Mouse (Mus musculus): ENCODE measurements around the gene Skap2.

Gene Skap2

DNA sequence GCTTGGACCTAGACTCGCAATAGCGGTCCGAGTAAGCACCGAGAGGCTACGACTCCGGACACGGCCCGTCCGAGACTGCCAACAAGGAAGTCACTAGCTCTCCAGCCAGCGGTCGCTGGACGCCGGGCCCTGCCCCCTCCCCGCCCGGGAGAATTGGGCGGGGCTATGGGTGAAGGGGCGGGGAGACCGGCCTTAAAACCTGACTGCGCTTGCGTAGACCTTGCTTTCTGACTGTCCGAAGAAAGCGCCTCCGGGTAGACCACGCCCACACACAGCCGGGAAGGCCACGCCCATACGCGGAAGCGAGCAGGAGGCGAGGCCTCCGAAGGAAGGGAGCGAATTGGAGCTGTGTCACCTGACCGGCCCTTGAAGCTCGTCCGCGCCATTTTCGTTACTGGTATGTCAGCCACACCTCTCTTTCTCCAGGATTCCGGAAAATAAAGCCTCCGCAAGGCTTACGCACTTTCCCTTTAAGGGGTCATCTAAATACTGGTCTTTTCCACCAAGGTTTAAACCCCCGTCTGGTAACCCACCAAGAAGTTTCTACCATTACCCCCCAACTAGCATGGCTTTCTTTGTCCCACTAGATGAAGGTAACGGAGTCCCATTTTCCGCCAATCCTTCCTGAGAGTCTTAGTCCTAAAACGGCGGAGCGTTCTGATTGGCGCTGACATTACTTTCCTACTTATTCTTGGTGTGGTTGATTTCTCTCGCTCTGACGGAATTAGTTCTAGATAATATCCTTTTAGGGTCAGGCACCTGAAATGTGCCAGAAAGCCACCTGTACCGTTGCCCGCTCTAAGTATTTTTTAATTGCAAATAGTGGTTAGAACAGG lies at the start of gene Skap2:
Gene Skap2 (minus strand): TSS at position 141 of the 836 bp plus-strand sequence.
- DNase-seq (ENCODE audit: low spot score in 2 of 2) = peak; percentile 97 to 98

GRCm38 (mm10) chr6:52058899-52059448 lies 46.6 kb upstream of the Skap2 start:
- no peak for DNase-seq (ENCODE audit: low spot score in 2 of 2)

- no peak for DNase-seq (ENCODE audit: low spot score in 2 of 2)
These were observed 45.8 kb upstream of the Skap2 start for GRCm38 (mm10) chr6:52058120-52058519.

DNA sequence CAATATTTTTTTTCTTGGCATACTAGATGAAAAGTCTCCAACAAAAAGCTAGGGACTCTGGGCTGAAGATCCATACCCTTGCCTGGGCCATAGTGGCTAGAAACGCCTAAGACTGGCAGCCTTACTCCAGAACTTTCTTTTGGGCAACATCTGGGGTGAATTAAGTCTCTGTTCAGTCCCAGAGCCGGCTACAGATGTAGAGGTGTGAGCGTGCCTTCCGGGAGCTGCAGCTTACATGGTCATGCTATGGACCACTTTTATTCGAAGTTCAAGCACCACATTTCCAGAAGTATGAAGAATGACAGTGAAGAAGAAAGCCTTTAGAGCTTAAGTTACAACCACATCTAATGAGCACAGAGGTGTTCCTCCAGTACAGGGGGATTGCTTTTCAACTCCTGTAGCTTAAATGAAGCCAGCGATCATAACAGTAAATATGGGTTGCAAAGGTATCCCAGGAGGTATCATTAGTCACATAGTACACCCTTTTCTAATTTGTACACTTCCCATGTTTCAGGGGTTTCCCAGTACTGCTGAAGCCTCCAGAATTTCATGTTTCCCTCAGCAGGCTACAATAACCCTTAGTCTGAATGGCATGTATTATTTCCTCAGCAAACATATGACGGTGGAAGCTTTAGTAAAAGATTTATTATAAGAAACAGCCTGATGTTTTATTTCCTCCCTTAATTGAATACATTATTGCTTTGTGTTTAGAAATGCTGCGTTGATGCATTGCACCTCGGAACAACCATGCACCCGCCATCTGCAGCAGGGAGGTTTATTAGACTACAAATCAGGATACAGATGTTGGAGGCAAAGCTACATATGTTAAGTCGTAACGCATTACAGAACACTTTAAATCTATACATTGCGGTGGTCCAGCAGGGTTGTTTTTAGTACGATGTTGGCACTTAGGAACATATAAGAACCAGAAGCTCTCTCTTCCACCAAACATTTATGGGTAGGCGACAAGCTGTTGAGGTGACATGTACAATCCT lies 41.5 kb upstream of the Skap2 start:
- no peak for DNase-seq (ENCODE audit: low spot score in 2 of 2)

DNA sequence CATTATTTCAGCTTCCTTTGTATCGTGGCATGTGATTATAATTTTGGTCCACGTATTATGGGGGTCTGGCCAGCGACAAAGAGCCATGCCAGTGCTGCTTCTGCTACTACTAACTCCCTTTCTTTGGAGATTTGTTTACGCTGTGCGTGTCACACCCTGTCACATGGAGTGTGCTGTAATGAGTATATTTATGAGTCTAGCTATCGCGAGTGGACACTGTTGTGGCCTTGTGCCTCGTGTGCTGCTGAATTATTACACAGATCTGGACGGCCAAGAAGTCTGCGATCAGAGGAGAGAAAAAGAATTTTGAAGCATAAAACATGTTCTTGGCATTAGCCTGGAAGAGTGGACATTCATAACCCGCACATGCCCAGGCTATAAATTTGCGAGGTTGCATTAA lies 37.7 kb upstream of the Skap2 start:
- no peak for DNase-seq (ENCODE audit: low spot score in 2 of 2)

DNA sequence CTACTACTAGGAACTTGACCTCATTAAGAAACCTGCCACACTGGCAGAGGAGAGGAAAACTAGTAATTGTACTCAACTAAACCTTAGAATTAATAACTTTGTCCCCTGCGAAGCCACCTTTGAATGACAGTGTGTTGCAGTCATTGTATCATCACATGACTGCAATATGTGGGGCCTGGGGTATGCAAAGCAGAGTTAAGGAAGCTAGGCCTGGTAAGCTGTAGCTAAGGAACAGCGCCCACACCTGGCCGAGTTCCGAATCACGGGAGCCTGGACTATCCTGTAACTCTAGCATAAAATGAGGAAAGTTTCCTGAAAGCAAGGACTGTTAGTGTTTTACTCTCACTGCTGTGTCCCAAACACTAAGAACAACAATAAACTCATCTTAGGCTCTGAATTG lies 33.2 kb upstream of the Skap2 start:
- no peak for DNase-seq (ENCODE audit: low spot score in 2 of 2)

GRCm38 (mm10) chr6:52036077-52036476 lies 23.7 kb upstream of the Skap2 start:
- DNase-seq (ENCODE audit: low spot score in 2 of 2) = no peak

GRCm38 (mm10) chr6:52031181-52031580 lies 18.8 kb upstream of the Skap2 start:
- DNase-seq (ENCODE audit: low spot score in 2 of 2) = no peak

GRCm38 (mm10) chr6:52028131-52028530 lies 15.8 kb upstream of the Skap2 start:
- no peak for DNase-seq (ENCODE audit: low spot score in 2 of 2)

DNA sequence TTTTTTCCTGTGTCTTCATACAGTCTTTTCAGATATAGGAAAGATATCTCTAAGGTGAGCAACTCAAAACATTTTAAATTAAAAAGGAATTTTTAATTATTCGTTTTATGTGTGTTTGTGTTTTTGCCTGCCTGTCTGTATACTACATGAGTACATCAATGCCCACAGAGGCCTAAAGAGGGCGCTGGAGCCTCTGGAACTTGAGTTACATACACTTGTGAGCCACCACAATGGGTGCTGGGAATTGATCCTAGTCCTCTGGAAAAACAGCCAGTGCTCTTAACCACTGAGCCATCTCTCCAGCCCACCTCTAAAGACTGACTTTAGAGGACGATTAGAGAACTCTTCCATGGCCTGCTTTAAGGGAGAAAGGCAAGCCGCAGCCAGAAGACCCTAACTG lies 14.8 kb upstream of the Skap2 start:
- DNase-seq (ENCODE audit: low spot score in 2 of 2) = no peak

- no peak for DNase-seq (ENCODE audit: low spot score in 2 of 2)
These were observed 13.9 kb upstream of the Skap2 start for GRCm38 (mm10) chr6:52026281-52026680.

- no peak for DNase-seq (ENCODE audit: low spot score in 2 of 2)
These were observed 12.4 kb upstream of the Skap2 start for GRCm38 (mm10) chr6:52024730-52025129.

- no peak for DNase-seq (ENCODE audit: low spot score in 2 of 2)
These were observed 10.0 kb upstream of the Skap2 start for GRCm38 (mm10) chr6:52022363-52022762.

- no peak for DNase-seq (ENCODE audit: low spot score in 2 of 2)
These were observed 7.9 kb upstream of the Skap2 start for GRCm38 (mm10) chr6:52020276-52020675.

- DNase-seq (ENCODE audit: low spot score in 2 of 2) = no peak
These were observed 1.0 kb upstream of the Skap2 start for GRCm38 (mm10) chr6:52013245-52013945.

- DNase-seq (ENCODE audit: low spot score in 2 of 2) = no peak
These were observed 565 bp downstream of the Skap2 start for GRCm38 (mm10) chr6:52011559-52012408.

GRCm38 (mm10) chr6:52009385-52009784 lies 3.0 kb downstream of the Skap2 start:
- DNase-seq (ENCODE audit: low spot score in 2 of 2) = no peak

DNA sequence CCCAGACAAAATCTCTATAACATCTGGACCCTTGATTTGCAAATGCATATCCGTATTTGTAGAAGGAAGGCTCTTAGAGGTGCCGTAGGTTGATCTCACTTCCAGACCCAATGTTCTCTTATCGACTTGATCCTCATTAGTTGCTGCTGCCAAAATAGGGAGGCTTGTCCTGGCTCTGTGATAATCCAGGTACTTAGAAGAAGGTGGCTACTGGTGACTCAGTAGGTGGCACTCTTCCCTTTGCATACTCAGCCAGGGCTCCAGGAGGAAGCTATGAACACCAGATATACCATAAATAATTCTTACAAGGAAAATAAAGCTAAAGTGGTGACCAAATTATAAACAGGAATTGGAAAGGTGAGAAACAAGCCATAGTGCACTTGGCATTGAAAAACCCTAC lies 3.6 kb downstream of the Skap2 start:
- no peak for DNase-seq (ENCODE audit: low spot score in 2 of 2)

DNA sequence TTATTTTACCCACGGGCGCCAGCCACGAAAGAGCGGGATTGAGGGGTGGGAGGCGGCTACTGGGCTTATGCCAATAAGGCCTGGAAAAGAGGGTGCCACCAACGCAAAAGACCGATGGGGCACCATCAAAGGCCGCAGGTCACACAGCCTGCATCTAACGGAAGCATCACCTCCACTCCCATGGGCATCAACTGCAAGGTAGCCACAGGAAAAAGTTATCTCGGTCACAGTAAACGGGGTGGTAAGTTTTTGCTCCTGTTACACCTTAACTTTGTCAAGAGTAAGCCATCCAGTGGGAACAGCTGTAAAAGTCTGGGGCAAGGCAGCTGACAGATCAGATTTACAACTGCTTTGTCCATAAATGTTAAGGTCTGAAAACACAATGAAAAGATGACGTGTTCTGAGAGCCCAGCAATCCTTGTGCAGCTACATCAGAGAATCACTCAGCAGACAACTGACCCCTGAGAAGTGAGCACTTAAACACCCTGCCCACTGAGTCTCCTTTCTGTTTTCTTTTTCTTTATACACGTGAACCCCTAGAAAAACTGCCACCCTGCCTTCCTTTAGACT lies 5.6 kb downstream of the Skap2 start:
- DNase-seq (ENCODE audit: low spot score in 2 of 2) = no peak

DNA sequence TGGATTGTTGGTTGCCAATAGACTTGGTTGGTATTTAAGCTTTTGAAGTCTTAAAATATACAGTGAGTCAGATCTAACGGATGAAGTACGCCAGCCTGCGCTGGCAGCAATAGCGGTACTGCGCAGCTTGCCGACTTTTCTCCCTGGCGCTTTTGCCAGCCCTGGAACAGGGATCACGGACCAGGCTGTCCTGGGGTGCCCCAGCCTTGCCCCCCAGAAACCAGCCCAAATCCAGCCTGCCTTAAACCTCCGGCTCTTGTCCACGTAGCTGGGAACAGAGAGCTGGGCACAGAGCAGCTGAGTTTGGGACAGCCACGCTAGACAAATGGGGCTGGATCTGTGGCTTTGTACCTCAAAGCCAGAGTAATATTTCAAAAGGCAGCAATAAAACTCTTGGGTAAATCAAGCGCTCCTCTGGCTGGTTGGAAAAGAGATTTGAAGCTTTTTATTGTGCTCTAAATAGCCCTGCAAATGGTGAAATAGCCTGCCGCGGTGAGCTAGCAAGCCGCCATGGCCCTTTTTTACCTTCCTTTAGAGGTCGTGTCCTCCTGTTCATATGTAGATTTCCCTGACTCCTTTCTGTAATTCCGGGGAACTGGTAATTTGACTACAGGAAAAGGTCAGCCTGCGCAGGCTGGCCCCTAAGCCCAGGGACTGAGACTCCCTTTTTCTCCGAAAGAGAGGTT lies 6.2 kb downstream of the Skap2 start:
- DNase-seq (ENCODE audit: low spot score in 2 of 2) = peak; percentile 50 to 53
